Mouse (Mus musculus): Measurements from ENCODE around the gene Rbm38.

GRCm38 (mm10) chr2:172978131-172978633, 42.1 kb upstream of the Rbm38 start:
- no peak for TF ChIP-seq CTCF (conservative IDR thresholded peaks at IDR 0.05 in 1 of 2, IDR thresholded peaks at IDR 0.05 in 1 of 2; ENCODE audit: low read depth in 2 of 2, low read length in 2 of 2)
- TF ChIP-seq MEF2A (IDR thresholded peaks at IDR 0.05; ENCODE audit: borderline replicate concordance, low read depth, low read length) = no peak
- no peak for TF ChIP-seq ZKSCAN1 (IDR thresholded peaks at IDR 0.05; ENCODE audit: borderline replicate concordance, low read depth, low read length)
